Mouse (Mus musculus): ENCODE results near the gene Vmn1r128. TPM values are rescaled to one million over a fixed set of nuclear protein-coding genes. Genes with fewer than 3 reads are reported as not detected.
"Not testable (repeated sequence)": the region's sequence is repeated elsewhere in the genome, so short reads cannot be mapped to it uniquely, and the experiment has no call there.

The Vmn1r128 gene
- not detected in 2 replicates for total RNA-seq (2017)

GRCm38 (mm10) chr7:21349073-21349472 lies at the start of gene Vmn1r128:
Vmn1r128 (plus strand) TSS chr7:21349373.
- ATAC-seq (replicated peaks in 1 of 2; ENCODE audit: insufficient read depth in 1 of 2, low FRiP score in 2 of 2, low TSS enrichment in 1 of 2, low read depth in 1 of 2, poor library complexity in 2 of 2, severe bottlenecking in 2 of 2), result not testable (repeated sequence)

DNA sequence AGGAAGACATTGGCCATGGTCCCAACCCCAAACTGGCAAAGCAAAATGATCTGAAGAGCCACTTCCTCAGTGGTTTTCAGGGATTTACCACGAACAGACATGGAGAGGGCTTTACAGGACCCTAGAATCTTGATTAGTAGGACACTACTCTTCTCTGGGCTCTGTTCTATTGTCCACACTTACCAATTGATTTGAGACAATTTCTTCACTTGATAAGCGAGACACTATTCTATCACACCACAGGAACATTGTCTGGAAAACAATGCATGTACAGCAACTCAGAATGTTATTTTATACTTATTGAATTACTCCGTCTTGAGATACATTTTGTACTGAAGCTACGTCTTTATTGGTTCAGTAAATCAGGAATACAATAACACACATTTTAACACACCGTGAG lies 47.8 kb upstream of the Vmn1r128 start, which contains the start of gene Vmn1r126:
Vmn1r126 (minus strand) TSS at position 101 of the 400 bp plus-strand sequence.
- ATAC-seq (replicated peaks in 1 of 2; ENCODE audit: insufficient read depth in 1 of 2, low FRiP score in 2 of 2, low TSS enrichment in 1 of 2, low read depth in 1 of 2, poor library complexity in 2 of 2, severe bottlenecking in 2 of 2), result not testable (repeated sequence)

DNA sequence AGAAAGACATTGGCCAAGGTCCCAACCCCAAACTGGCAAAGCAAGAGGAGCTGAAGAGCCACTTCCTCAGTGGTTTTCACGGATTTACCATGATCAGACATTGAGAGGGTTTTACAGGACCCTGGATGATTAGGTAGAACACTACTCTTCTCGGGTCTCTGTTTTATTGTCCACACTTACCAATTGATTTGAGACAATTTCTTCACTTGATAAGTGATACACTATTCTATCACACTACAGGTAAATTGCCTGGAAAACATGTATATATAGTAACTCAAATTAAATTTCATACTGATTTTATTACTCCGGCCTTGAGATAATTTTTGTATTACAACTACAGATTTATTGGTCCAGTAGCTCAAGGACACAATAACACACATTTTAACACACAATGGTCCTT lies 29.4 kb upstream of the Vmn1r128 start, which contains the start of gene Vmn1r127:
Vmn1r127 (minus strand) TSS at position 101 of the 400 bp plus-strand sequence.
- ATAC-seq (replicated peaks in 1 of 2; ENCODE audit: insufficient read depth in 1 of 2, low FRiP score in 2 of 2, low TSS enrichment in 1 of 2, low read depth in 1 of 2, poor library complexity in 2 of 2, severe bottlenecking in 2 of 2), result not testable (repeated sequence)

DNA sequence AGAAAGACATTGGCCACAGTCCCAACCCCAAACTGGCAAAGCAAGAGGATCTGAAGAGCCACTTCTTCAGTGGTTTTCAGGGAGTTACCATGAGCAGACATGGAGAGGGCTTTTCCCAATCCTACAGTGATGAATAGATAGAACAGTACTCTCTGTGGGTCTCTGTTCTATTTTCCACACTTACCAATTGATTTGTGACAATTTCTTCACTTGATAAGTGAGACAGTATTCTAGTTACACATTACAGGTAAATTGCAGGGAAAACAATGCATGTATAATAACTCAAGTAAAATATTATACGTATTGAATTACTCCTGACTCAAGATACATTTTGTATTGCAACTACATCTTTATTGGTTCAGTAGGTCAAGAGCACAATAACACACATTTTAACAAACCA lies 12.0 kb downstream of the Vmn1r128 start, which contains the start of gene Vmn1r129:
Vmn1r129 (minus strand) TSS at position 101 of the 400 bp plus-strand sequence.
- not testable (repeated sequence) for ATAC-seq (replicated peaks in 1 of 2; ENCODE audit: insufficient read depth in 1 of 2, low FRiP score in 2 of 2, low TSS enrichment in 1 of 2, low read depth in 1 of 2, poor library complexity in 2 of 2, severe bottlenecking in 2 of 2)

Other genes starting within 250 kb of the Vmn1r128 start
- gene Vmn1r122, start 215.2 kb upstream of the Vmn1r128 start, total RNA-seq (2017), result not detected in 2 replicates
- gene Vmn1r123, start 187.2 kb upstream of the Vmn1r128 start, total RNA-seq (2017), result not detected in 2 replicates
- not detected in 2 replicates for gene Gm5157, start 158.9 kb upstream of the Vmn1r128 start, total RNA-seq (2017)
- gene Vmn1r124, start 88.8 kb upstream of the Vmn1r128 start, total RNA-seq (2017), result not detected in 2 replicates
- gene Vmn1r125, start 77.2 kb upstream of the Vmn1r128 start, total RNA-seq (2017), result not detected in 2 replicates
- gene Vmn1r126, start 47.9 kb upstream of the Vmn1r128 start, total RNA-seq (2017), result not detected in 2 replicates
- not detected in 2 replicates for gene Vmn1r127, start 29.5 kb upstream of the Vmn1r128 start, total RNA-seq (2017)
- gene Vmn1r129, start 11.9 kb downstream of the Vmn1r128 start, total RNA-seq (2017), result not detected in 2 replicates
- gene Gm6882, start 83.4 kb downstream of the Vmn1r128 start, total RNA-seq (2017), result not detected in 2 replicates
- not detected in 2 replicates for gene Vmn1r130, start 162.4 kb downstream of the Vmn1r128 start, total RNA-seq (2017)
- not detected in 2 replicates for gene Vmn1r131, start 196.7 kb downstream of the Vmn1r128 start, total RNA-seq (2017)

Measured in hematopoietic stem cell, adult 5-6 weeks (primary cell).